Mouse (Mus musculus) adrenal gland, postnatal 4 days (tissue): ENCODE measurements around the gene Olfr699. TPM values are rescaled to one million over a fixed set of nuclear protein-coding genes. Genes with fewer than 3 reads are reported as not detected.
"Not testable (repeated sequence)": the region's sequence is repeated elsewhere in the genome, so short reads cannot be mapped to it uniquely, and the experiment has no call there.

Experiments used
- DNase-seq, 2 experiments: peaks; one replicate each; pipeline ENCODE4 v3.0.0; 2021 to 2022; ENCODE audit warnings: low spot score in 2 of 2, mixed read lengths in 2 of 2
- long read RNA-seq, 2 experiments: library from polyadenylated mRNA; stranded (forward); transcript quantifications; one replicate each; pipeline ENCODE4 v2.0.0; 2021
- total RNA-seq, 2 experiments: library from RNA; stranded (reverse); gene quantifications; 2 replicates each; pipeline ENCODE4 v1.2.3; 2021

Olfr699 gene
- not detected for total RNA-seq
- long read RNA-seq, experiment 1: 0 reads
- long read RNA-seq, experiment 2: 0 reads

- DNase-seq: no peak
Observed at GRCm38 (mm10) chr7:106793098-106793497, at the start of gene Olfr699. TSS of gene Olfr699 (minus strand) at chr7:106793198.

- DNase-seq: no peak
Observed at GRCm38 (mm10) chr7:106833793-106834192, 40.8 kb upstream of the Olfr699 start, which contains the start of gene Olfr702. TSS of gene Olfr702 (minus strand) at chr7:106833893.

- no peak for DNase-seq
Observed at GRCm38 (mm10) chr7:106818414-106818813, 25.4 kb upstream of the Olfr699 start.

- no peak for DNase-seq
Observed at GRCm38 (mm10) chr7:106815775-106816174, 22.8 kb upstream of the Olfr699 start.

GRCm38 (mm10) chr7:106813829-106814228, 20.8 kb upstream of the Olfr699 start, which contains the start of gene Olfr701:
TSS of gene Olfr701 (plus strand) at chr7:106814129.
- no peak for DNase-seq

- DNase-seq: no peak
Observed at GRCm38 (mm10) chr7:106808734-106809133, 15.7 kb upstream of the Olfr699 start, which contains the start of gene Olfr700. TSS of gene Olfr700 (minus strand) at chr7:106808834.

- no peak for DNase-seq
Observed at GRCm38 (mm10) chr7:106788330-106788729, 4.7 kb downstream of the Olfr699 start.

GRCm38 (mm10) chr7:106761008-106761407, 32.0 kb downstream of the Olfr699 start:
- DNase-seq: not testable (repeated sequence)

- DNase-seq: no peak
Observed at GRCm38 (mm10) chr7:106758800-106759199, 34.2 kb downstream of the Olfr699 start.

GRCm38 (mm10) chr7:106755297-106755696, 37.7 kb downstream of the Olfr699 start, which contains the start of gene Olfr698:
TSS of gene Olfr698 (minus strand) at chr7:106755397.
- DNase-seq: no peak

GRCm38 (mm10) chr7:106745811-106746210, 47.2 kb downstream of the Olfr699 start:
- DNase-seq: no peak

- DNase-seq: no peak
Observed at GRCm38 (mm10) chr7:106742343-106742742, 50.7 kb downstream of the Olfr699 start, which contains the start of gene Olfr697. TSS of gene Olfr697 (minus strand) at chr7:106742443.

Other genes starting within 250 kb of the Olfr699 start
- not detected for gene Olfr693, start 112.6 kb downstream of the Olfr699 start, total RNA-seq
- not detected for gene Olfr694, start 101.4 kb downstream of the Olfr699 start, total RNA-seq
- not detected for gene Olfr695, start 76.8 kb downstream of the Olfr699 start, total RNA-seq
- not detected for gene Olfr697, start 50.8 kb downstream of the Olfr699 start, total RNA-seq
- not detected for gene Olfr698, start 37.8 kb downstream of the Olfr699 start, total RNA-seq
- gene Olfr700, start 15.6 kb upstream of the Olfr699 start, total RNA-seq: not detected
- gene Olfr701, start 20.9 kb upstream of the Olfr699 start, total RNA-seq: not detected
- gene Olfr702, start 40.7 kb upstream of the Olfr699 start, total RNA-seq: not detected
- gene Olfr703, start 50.2 kb upstream of the Olfr699 start, total RNA-seq: not detected
- not detected for gene Olfr704, start 70.0 kb upstream of the Olfr699 start, total RNA-seq
- gene Olfr705, start 83.7 kb upstream of the Olfr699 start, total RNA-seq: not detected
- gene Olfr706, start 95.0 kb upstream of the Olfr699 start, total RNA-seq: not detected
- gene Olfr707, start 108.0 kb upstream of the Olfr699 start, total RNA-seq: not detected
- not detected for gene Olfr1532-ps1, start 114.8 kb upstream of the Olfr699 start, total RNA-seq
- under 1 TPM; 0.06 to 0.08 TPM for gene Olfr709-ps1, start 139.0 kb upstream of the Olfr699 start, total RNA-seq
- gene Olfr710, start 155.1 kb upstream of the Olfr699 start, total RNA-seq: not detected
- gene Olfr6, start 170.7 kb upstream of the Olfr699 start, total RNA-seq: not detected
- not detected for gene Olfr711, start 182.3 kb upstream of the Olfr699 start, total RNA-seq
- gene Olfr2, start 212.9 kb upstream of the Olfr699 start, total RNA-seq: not detected
- gene Olfr713, start 238.0 kb upstream of the Olfr699 start, total RNA-seq: not detected